Mouse (Mus musculus) layer of hippocampus, postnatal 25 days (tissue): ENCODE measurements at regions not wholly inside any gene's neighbourhood (a gene's known extent, or its start where the extent isn't known, plus 50 kb on each side); places are given as distances from the start of the nearest gene placed in this dataset.

Source experiments
- DNase-seq, 2 experiments: peaks; one replicate each; pipeline ENCODE4 v3.0.0; 2022; ENCODE audit warnings: mixed read lengths in 2 of 2, low spot score in 1 of 2; ENCODE audit errors: extremely low spot score in 1 of 2

GRCm38 (mm10) chr13:24527812-24528531 lies 54.0 kb upstream of the Ripor2 start:
- peak in 1 of 2 experiments; percentile 35 for DNase-seq
